Mouse (Mus musculus): ENCODE data around the gene Mast3.

Gene Mast3

GRCm38 (mm10) chr8:70804481-70805206 lies at the start of gene Mast3:
Gene Mast3 (minus strand): TSS chr8:70805054.
- peak; percentile 84 for DNase-seq (ENCODE audit: extremely low spot score)

DNA sequence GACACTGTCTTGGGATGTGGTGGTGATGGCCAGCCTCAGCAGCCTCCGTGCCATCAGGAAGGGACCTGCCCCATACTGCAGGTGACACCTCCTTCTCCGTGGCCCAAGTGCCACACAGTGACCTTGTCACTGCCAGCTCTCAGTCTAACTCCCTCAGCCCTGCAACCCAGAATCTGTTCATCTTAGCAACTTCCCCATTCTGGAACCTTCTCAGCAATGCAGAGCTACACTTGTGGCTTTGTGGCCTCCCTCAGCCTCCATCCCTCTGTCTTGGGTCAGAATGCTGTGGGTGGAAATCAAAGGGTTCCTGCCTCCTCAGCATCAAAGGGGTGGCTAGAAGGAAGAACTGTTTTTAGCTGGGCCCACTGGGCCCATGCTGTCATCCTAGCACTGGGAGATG lies 49.0 kb upstream of the Mast3 start:
- DNase-seq (ENCODE audit: extremely low spot score), result no peak

DNA sequence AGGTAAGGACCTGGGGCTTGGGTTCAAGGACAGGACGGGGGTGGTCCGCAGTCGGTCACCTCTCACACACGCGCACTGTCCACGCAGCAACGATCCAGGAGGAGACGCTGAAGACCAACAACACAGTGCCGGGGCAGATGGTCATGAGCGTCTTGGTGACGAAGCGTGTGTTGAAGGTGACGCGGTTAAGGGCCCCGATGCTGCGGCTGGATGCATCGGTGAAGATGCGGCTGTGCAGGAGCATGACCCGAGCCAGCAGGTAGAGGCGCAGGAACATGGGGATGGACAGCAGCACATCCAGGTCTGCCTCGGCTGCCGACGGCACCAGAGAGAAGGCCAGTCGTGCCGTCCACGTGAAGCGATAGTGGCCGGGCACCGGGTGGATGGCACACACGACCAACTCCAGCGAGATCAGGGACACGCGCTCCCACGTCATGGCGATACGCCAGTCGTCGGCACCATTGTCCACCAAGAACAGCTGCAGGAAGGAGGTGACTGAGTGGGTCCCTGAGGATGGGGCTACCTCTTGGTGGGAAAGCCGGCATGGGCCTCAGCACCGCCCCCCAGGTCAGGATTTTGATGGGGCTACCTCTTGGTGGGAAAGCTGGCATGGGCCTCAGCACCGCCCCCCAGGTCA lies 47.9 kb upstream of the Mast3 start:
- no peak for DNase-seq (ENCODE audit: extremely low spot score)

- no peak for DNase-seq (ENCODE audit: extremely low spot score)
These were observed 47.0 kb upstream of the Mast3 start for GRCm38 (mm10) chr8:70851837-70852236.

DNA sequence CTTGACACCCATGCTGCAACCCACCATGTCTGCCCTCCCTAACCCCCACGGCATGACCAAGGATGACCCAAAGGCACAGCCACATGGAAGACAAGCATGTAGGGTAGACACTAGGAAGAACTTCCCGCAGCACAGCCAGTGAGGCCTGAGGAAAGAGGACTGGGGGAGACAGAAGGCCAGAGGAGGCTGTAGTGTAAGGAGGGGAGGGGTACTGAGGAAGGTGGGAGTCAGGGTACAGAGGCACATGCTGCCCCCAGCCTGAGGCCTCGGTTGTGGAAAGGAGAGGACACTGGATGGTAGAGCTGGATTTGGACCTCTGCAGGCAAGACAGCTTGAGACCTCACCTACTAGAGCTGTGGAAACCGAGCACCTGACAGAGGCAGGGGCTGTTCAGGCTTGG lies 46.1 kb upstream of the Mast3 start:
- no peak for DNase-seq (ENCODE audit: extremely low spot score)

DNA sequence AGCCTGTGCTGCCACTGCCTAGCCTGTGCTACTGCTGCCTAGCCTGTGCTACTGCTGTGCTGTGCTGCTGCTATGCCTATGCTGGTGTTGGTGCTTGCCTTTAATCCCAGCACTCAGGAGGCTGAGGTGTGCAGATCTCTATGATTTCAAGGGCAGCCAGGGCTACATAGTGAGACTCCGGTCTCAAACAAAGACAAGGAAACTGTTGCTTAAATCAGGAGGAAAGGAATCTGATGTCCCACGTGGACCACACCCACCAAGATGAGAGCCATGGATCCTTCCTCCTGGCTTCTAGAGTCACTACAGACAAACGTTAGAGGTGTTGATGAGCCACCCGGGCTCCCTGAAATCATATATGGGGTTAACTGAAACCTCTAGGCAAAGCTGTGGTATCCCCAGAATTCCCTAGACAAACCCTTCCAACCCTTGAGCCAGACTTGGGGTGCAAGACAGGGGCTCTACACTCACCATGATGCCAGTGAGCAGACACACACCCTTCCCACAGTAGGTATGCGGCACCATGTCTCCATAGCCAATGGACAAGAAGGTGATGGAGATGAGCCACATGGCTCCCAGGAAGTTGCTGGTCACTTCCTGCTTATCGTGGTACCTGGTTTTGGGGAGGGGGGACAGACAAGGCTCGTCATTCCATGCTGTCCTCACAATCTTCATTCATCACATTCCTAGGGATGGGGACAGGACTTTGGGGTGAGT lies 45.4 kb upstream of the Mast3 start:
- DNase-seq (ENCODE audit: extremely low spot score), result no peak

DNA sequence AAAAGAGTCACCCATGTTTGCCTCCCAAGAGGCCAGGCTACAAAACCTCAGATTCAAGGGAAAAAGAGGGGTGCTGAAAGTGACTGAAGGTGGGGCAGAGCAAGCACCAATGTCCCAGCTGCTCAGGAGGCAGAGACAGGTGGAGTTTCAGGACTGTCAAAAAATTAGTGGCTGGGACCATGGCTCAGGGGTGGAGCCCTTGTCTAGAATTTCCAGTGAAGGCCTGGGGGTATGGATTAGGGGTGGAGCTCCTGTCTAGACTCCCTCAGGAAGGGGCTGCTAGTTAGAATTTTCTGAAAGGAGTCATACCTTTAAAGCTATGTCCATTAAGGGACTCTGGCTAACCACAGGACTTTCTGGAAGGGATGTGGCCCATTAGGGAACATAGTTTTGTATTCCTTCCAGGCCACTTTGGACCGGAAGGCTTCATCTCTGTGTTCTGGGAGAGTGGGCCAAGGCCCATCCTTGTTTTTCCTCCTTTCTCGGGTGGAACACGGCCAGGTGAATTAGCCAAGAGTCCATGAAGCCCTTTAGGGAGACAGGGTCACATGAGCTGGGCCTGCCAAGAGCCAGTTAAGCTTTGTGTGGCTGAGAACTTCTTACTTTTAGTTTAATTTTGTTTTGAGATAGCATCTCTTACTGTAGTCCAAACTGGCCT lies 44.6 kb upstream of the Mast3 start:
- no peak for DNase-seq (ENCODE audit: extremely low spot score)

DNA sequence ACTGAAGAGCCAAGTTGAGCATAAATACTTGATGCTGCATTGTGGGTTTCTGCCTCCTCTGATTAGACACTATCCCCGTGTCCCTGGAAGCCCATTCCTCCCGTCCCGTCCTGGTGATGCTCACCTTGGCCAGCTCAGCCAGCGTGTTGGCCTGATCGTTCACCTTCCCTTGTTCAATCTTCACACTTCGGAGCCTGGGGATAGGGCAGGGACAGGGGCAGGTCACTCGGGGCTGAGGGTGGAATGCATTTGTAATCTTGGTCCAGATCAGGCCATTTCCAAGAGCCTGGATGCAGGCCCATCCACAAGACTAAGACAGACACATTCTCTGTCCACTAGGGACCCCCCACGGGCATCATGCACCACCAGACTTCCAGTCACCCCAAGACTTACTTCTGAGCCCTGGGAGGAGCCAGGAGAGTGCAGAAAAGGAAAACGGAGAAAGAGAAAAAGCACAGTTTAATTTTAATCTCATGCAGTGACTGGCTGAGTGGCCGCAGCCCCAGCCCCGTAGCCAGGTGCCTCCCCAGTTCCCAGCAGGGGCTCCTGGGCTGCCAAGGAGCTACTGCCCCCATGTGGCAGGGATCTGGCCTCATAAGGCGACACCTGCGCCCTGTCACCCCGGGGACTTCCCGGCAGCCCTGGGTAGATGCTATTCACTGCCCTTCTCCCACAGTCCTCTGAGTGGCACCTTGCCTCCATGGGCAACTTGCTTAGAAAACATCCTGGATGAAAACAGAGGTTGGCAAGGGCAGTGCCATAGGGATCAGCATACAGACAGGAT lies 41.7 kb upstream of the Mast3 start:
- no peak for DNase-seq (ENCODE audit: extremely low spot score)

DNA sequence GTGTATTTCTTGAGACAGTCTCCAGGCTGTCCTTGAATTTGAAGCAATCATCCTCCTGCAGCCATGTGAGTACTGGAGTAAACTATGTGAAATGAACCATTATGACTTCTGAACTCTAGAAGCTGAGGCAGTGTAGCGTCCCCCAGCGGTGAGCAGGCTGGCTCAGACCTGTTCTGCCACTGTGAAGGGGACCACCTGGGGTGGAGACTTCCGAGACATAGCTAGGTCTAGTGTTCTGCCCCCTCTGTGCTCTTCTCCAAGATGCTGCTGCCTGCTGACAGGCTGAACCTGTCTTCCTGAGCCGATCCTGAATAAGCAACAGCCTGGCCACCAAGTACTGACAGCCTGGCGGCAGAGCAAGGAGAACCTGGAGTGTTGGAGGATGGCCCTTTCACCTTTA lies 40.3 kb upstream of the Mast3 start:
- no peak for DNase-seq (ENCODE audit: extremely low spot score)

GRCm38 (mm10) chr8:70844523-70844922 lies 39.7 kb upstream of the Mast3 start:
- peak; percentile 91 for DNase-seq (ENCODE audit: extremely low spot score)

GRCm38 (mm10) chr8:70843941-70844340 lies 39.1 kb upstream of the Mast3 start:
- no peak for DNase-seq (ENCODE audit: extremely low spot score)

- no peak for DNase-seq (ENCODE audit: extremely low spot score)
These were observed 38.4 kb upstream of the Mast3 start for GRCm38 (mm10) chr8:70843214-70843773.

GRCm38 (mm10) chr8:70842484-70842883 lies 37.6 kb upstream of the Mast3 start:
- no peak for DNase-seq (ENCODE audit: extremely low spot score)

- peak; percentile 92 for DNase-seq (ENCODE audit: extremely low spot score)
These were observed 36.6 kb upstream of the Mast3 start for GRCm38 (mm10) chr8:70841147-70842072.

- DNase-seq (ENCODE audit: extremely low spot score), result no peak
These were observed 35.7 kb upstream of the Mast3 start for GRCm38 (mm10) chr8:70840590-70840989.

- peak; percentile 99 for DNase-seq (ENCODE audit: extremely low spot score)
These were observed 34.8 kb upstream of the Mast3 start, which contains the start of gene Arrdc2 for GRCm38 (mm10) chr8:70839408-70840351. Gene Arrdc2 (minus strand): TSS chr8:70839720.

GRCm38 (mm10) chr8:70838654-70839407 lies 34.0 kb upstream of the Mast3 start:
- no peak for DNase-seq (ENCODE audit: extremely low spot score)

DNA sequence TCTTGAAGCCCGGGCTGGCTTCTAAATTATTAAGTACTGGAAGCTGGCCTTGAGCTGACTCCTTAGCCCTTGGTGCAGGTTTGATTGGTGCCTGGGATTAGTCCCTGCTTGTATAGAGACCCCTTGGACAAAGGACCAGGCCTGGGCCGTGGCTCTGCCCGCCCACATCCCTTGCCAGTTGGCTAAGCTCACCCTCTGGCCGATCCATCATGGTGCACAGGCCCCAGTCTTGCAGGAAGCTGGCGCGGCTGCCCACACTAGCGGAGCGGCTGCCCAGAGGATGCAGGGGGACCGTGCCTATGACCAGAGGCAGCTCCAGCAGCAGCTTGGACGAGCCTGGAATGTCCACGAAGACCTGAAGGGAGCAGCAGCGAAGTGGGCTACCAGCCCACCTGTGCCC lies 31.8 kb upstream of the Mast3 start:
- no peak for DNase-seq (ENCODE audit: extremely low spot score)

All from embryo, embryonic 9.5 days (tissue).